Mouse (Mus musculus) C2C12 (cell line): Measurements from ENCODE around the gene Ap1b1. TPM values are rescaled to one million over a fixed set of nuclear protein-coding genes. Genes with fewer than 3 reads are reported as not detected.

Source experiments
- H3K27me3 ChIP-seq: one replicate; pipeline ENCODE4 v1.6.1; 2011; ENCODE audit not compliant: control insufficient read depth, insufficient read depth, insufficient read length
- H3K36me3 ChIP-seq: one replicate; pipeline ENCODE4 v1.6.1; 2011; ENCODE audit not compliant: control insufficient read depth, insufficient read depth
- H3K4me3 ChIP-seq: one replicate; pipeline ENCODE4 v1.5.1; 2011; ENCODE audit warnings: mild to moderate bottlenecking, control low read depth; ENCODE audit not compliant: poor library complexity, insufficient read depth, severe bottlenecking
- H3K79me2 ChIP-seq: one replicate; pipeline ENCODE4 v1.6.1; 2011; ENCODE audit not compliant: control insufficient read depth, insufficient read depth
- H3K79me3 ChIP-seq: one replicate; pipeline ENCODE4 v1.6.1; 2011; ENCODE audit warnings: low read depth, control low read depth
- H3ac ChIP-seq: one replicate; pipeline ENCODE3; 2011; ENCODE audit warnings: low read depth; ENCODE audit not compliant: control insufficient read depth, insufficient read length
- CEBPB ChIP-seq: IDR thresholded peaks from one replicate; pipeline ENCODE4 v1.6.1; 2011; ENCODE audit warnings: low read depth, mild to moderate bottlenecking, control low read depth, moderate library complexity
- CTCF ChIP-seq: IDR thresholded peaks from one replicate; pipeline ENCODE4 v1.5.1; 2011; ENCODE audit not compliant: control insufficient read depth, insufficient read depth, insufficient read length
- FOSL1 ChIP-seq: IDR thresholded peaks from one replicate; pipeline ENCODE4 v1.8.0; 2011; ENCODE audit warnings: mild to moderate bottlenecking, low read length; ENCODE audit not compliant: poor library complexity, insufficient read depth, severe bottlenecking
- MAX ChIP-seq: IDR thresholded peaks from one replicate; pipeline ENCODE4 v1.6.1; 2011; ENCODE audit warnings: mild to moderate bottlenecking, control low read depth
- MYOD1 ChIP-seq: IDR thresholded peaks from one replicate; pipeline ENCODE4 v1.6.1; 2011; ENCODE audit warnings: low read depth; ENCODE audit not compliant: control insufficient read depth, insufficient read length
- MYOG ChIP-seq: IDR thresholded peaks from one replicate; pipeline ENCODE4 v1.6.1; 2011; ENCODE audit not compliant: control insufficient read depth, insufficient read length; ENCODE audit errors: extremely low read depth
- USF1 ChIP-seq: IDR thresholded peaks from one replicate; pipeline ENCODE4 v1.6.1; 2011; ENCODE audit warnings: low read depth, mild to moderate bottlenecking, control low read depth, moderate library complexity
- polyA plus RNA-seq: library from polyadenylated mRNA; unstranded; fragments of >200 nt; fragmentation: generic; extraction: Trizol; gene quantifications from one replicate; pipeline ENCODE4 v1.2.1, GENCODE M21; 2012; ENCODE audit warnings: missing spikeins

Gene Ap1b1
- polyA plus RNA-seq, 1 experiment = 40.9 TPM

- H3K4me3 ChIP-seq = no peak overlapping the region
- TF ChIP-seq CEBPB (no peak), CTCF (no peak), MYOG (no peak), MYOD1 (no peak), USF1 (peak; percentile 53), MAX (no peak)
These were observed 23.6 kb downstream of the Ap1b1 start for GRCm38 (mm10) chr11:5010205-5010604.

GRCm38 (mm10) chr11:5011480-5011879 is 24.9 kb downstream of the Ap1b1 start:
- H3ac ChIP-seq = no peak overlapping the region
- no peaks in the 10 kb centered on the region for H3K27me3 ChIP-seq
- no peaks in the 10 kb centered on the region for H3K79me2 ChIP-seq
- H3K79me3 ChIP-seq = no peaks in the 10 kb centered on the region
- H3K4me3 ChIP-seq = no peak overlapping the region
- TF ChIP-seq MYOG = no peak
- no peak for TF ChIP-seq CEBPB
- no peak for TF ChIP-seq CTCF
- no peak for TF ChIP-seq MYOD1
- no peak for TF ChIP-seq MAX
- TF ChIP-seq USF1 = no peak
- peaks cover 26% of the 10 kb centered on the region for H3K36me3 ChIP-seq

More at GRCm38 (mm10) chr11:5010205-5010604, 23.6 kb downstream of the Ap1b1 start:
- peaks cover 26% of the 10 kb centered on the region for H3K36me3 ChIP-seq
- no peaks in the 10 kb centered on the region for H3K27me3 ChIP-seq
- no peak overlapping the region for H3ac ChIP-seq
- H3K79me2 ChIP-seq = no peaks in the 10 kb centered on the region
- H3K79me3 ChIP-seq = no peaks in the 10 kb centered on the region

DNA sequence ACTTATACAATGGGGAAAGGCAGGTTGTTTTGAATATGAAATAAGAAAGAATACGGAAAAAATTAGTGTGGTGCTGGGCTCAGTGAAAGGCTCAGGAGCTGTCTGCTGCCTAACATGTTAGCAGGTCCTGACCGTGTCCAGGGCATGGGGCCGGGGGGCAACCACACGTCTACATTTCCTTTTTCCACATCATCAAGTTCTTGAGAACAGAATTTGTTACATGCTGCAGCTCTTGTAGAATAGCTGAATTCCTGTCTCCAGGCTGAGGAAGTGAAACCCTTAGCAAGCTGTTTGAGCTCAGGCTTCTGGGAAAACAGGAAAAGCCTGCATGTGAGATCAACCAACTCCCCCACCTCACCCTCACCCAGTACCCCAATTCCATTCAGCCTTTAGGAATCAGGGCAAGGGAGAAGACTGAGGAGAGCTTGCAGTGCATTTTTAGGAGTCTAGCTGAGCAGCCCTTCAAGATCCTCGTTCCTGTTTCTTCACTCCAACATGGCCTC is 25.6 kb downstream of the Ap1b1 start:
- Histone ChIP-seq H3K79me2 (no peaks in the 10 kb centered on the region), H3ac (no peak overlapping the region), H3K27me3 (no peaks in the 10 kb centered on the region), H3K79me3 (no peaks in the 10 kb centered on the region), H3K36me3 (peaks cover 31% of the 10 kb centered on the region), H3K4me3 (no peak overlapping the region)
- no peak for TF ChIP-seq MYOG
- no peak for TF ChIP-seq USF1
- TF ChIP-seq MAX = no peak
- no peak for TF ChIP-seq CTCF
- TF ChIP-seq CEBPB = no peak
- no peak for TF ChIP-seq FOSL1
- no peak for TF ChIP-seq MYOD1

DNA sequence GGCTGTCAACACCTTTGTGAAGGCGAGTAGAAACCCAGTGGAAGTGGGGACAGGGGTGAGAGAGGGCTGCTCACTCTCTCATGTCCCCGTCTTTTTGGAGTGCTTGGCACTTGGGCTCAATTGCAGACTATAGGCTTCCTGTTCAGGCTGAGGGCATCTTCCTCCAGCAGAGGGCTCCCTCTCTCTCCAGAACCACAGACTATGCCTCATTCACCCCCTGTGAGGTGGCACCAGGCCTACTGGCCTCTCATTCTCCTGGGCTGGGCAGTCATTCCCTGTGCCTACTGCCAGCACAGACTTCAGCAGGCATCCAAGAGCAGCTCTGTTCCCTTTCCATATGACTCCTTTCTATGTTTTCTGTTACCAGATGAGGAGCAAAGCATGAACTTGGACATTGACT is 29.1 kb downstream of the Ap1b1 start:
- H3K36me3 ChIP-seq = peaks cover 59% of the 10 kb centered on the region

GRCm38 (mm10) chr11:5016286-5016685 is 29.7 kb downstream of the Ap1b1 start:
- H3ac ChIP-seq = no peak overlapping the region
- no peaks in the 10 kb centered on the region for H3K79me2 ChIP-seq
- peaks cover 60% of the 10 kb centered on the region for H3K36me3 ChIP-seq
- no peak for TF ChIP-seq MAX
- peak; percentile 88 for TF ChIP-seq MYOD1
- no peak for TF ChIP-seq USF1
- TF ChIP-seq FOSL1 = no peak
- TF ChIP-seq MYOG = no peak
- TF ChIP-seq CTCF = no peak
- peak; percentile 58 for TF ChIP-seq CEBPB
- H3K79me3 ChIP-seq = no peaks in the 10 kb centered on the region
- H3K27me3 ChIP-seq = no peaks in the 10 kb centered on the region
- H3K4me3 ChIP-seq = no peak overlapping the region

More for the DNA sequence above, 29.1 kb downstream of the Ap1b1 start:
- Histone ChIP-seq H3K79me2 (no peaks in the 10 kb centered on the region), H3K27me3 (no peaks in the 10 kb centered on the region), H3K4me3 (no peak overlapping the region), H3K79me3 (no peaks in the 10 kb centered on the region), H3ac (no peak overlapping the region)
- TF ChIP-seq MAX = no peak
- TF ChIP-seq CTCF = peak; percentile 84
- no peak for TF ChIP-seq CEBPB

- Histone ChIP-seq H3K79me3 (no peaks in the 10 kb centered on the region), H3K79me2 (no peaks in the 10 kb centered on the region), H3K27me3 (no peaks in the 10 kb centered on the region), H3K36me3 (peaks cover 62% of the 10 kb centered on the region), H3K4me3 (no peak overlapping the region), H3ac (no peak overlapping the region)
- TF ChIP-seq USF1 (no peak), CEBPB (no peak), FOSL1 (no peak)
These were observed 30.9 kb downstream of the Ap1b1 start for GRCm38 (mm10) chr11:5017506-5017905.
